Mouse (Mus musculus) v-Abl transformed pro-B cells (cell line): ENCODE measurements around the gene Wdr43.

ENCODE experiments used
- in situ Hi-C, 2 experiments: fragments of 400-800 bp; cut with MboI; formaldehyde crosslinking; loops; one replicate each; pipeline ENCODE4 v1.15.1; 2025; ENCODE audit not compliant: unreplicated experiment in 2 of 2

Wdr43 gene

GRCm38 (mm10) chr17:71660390-71660789, 44.7 kb downstream of the Wdr43 start:
- in situ Hi-C loops: loop anchor here (5.0 to 10.0 kb wide), 4 partner anchors 103 to 1122 kb away; partner anchors contain the start of gene Alk (in 2 of the 2)

- in situ Hi-C loops: loop anchor here (5.0 to 10.0 kb wide), 4 partner anchors 106 to 1120 kb away; partner anchors contain the start of gene Alk (in 2 of the 2)
Observed at GRCm38 (mm10) chr17:71662751-71663250, 47.1 kb downstream of the Wdr43 start.

DNA sequence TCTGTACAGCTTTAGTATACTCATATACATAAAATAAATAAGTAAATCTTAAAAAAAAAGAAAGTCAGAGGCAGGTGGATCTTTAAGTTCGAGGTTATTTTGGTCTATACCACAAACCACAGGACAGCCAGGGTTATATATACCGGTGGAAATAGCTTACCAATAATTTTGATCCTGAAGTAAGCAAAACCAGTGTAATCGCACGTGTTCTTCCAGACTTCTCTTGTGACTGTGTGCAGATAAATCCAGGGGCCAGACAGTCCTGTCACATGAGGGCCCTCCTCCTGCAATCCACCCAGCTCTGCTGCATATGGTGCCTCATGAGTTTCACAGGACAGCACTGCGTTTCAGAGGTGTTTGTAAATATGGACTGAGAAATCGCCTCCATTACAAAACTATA, 47.8 kb downstream of the Wdr43 start:
- in situ Hi-C loops: loop anchor here (5.0 to 10.0 kb wide), 4 partner anchors 106 to 1119 kb away; partner anchors contain the start of gene Alk (in 2 of the 2)

- in situ Hi-C loops: loop anchor here (5.0 to 10.0 kb wide), 4 partner anchors 107 to 1118 kb away; partner anchors contain the start of gene Alk (in 2 of the 2)
Observed at GRCm38 (mm10) chr17:71664172-71664571, 48.5 kb downstream of the Wdr43 start.

GRCm38 (mm10) chr17:71665201-71665600, 49.5 kb downstream of the Wdr43 start:
- in situ Hi-C loops: loop anchor here (10.0 kb wide), 1 partner anchor 940 kb away; the partner anchor contains the start of gene Alk (in 2 of the 2)

DNA sequence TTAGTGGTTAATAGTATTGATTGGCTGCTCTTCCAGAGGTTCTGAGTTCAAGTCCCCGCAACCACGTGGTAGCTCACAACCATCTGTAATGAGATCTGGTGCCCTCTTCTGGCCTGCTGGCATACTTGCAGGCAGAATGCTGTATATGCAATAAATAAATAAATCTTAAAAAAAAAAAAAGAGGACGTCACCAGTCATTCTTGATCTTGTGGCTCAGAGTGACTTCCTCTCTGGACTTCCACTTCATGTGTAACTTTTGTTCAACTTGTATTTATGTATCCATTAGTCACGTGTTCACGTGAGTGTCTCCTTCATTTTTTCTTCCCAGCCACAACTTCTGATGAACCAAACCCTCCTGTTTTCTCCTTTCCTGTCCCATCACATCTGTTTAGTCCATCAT, 53.8 kb downstream of the Wdr43 start:
- in situ Hi-C loops: loop anchor here (10.0 kb wide), 1 partner anchor 935 kb away; the partner anchor contains the start of gene Alk (in 2 of the 2)

GRCm38 (mm10) chr17:71671840-71672546, 56.3 kb downstream of the Wdr43 start:
- in situ Hi-C loops: loop anchor here in 1 of 2 experiments (5.0 kb wide), 1 partner anchor 110 kb away; no protein-coding TSS in a partner anchor

DNA sequence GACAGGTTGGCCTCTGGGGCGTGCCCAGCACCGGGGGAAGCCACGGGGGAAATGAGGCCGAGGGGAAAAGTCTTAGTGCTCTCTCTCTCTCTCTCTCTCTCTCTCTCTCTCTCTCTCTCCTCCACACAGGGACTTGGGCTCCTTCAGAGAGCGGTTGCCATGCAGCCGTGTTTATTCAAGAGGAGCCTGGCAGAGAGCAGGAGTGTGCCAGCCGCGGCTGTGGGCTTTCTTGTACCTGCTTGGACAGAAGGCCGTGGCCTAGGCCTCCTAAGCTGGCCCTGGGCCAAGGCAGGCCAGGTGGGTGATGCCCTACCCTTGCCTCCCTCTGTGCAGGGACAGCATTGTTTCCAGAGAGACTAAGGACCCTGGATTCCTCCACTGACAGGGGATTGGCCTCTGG, 57.4 kb downstream of the Wdr43 start, which contains the start of gene Togaram2:
Gene Togaram2, plus strand, starts transcription at position 170 of the 400 bp plus-strand sequence.
- in situ Hi-C loops: loop anchor here in 1 of 2 experiments (5.0 kb wide), 1 partner anchor 111 kb away; no protein-coding TSS in a partner anchor

DNA sequence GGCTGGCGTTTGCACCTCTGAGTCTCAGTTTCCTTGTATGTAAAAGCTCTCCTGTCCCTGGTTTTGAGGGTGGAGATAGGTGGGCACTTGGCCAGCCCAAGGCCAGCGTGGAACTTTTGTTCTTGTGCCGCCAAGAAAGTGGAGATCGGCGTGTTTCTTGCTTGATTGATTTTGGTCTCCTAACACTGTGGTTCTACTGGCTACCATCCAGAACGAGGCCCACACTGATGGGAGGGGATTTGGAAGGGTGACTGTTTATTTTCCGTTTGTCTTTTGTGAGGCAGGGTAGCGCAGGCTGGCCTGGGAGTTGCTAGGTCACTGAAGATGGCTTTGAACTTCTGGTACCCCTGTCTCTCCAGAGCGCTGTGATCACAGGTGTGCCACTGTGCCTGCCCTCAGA, 58.2 kb downstream of the Wdr43 start:
- in situ Hi-C loops: loop anchor here in 1 of 2 experiments (5.0 kb wide), 1 partner anchor 112 kb away; no protein-coding TSS in a partner anchor

DNA sequence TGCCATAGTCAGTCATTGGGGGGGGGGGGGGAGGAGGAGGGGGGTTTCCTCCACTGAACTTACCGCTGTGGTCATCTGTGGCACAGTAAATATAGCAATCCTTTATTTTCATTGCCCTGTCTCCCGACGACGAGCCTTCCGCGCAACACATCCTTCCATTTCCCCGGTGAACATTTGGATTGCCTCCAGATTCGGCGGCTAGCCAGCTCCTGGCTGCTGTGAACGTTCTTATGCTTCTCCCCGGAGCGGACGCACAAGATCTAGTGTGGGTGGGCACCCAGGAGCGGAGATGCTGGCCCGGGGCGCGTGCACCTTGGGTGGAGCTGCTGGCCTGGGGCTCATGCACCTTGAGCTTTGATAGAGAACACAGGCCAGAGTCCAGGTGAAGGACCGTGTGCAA, 59.2 kb downstream of the Wdr43 start:
- in situ Hi-C loops: loop anchor here in 1 of 2 experiments (5.0 kb wide), 1 partner anchor 113 kb away; no protein-coding TSS in a partner anchor

- in situ Hi-C loops: no loop called here
Observed at GRCm38 (mm10) chr17:71681666-71682065, 66.0 kb downstream of the Wdr43 start.

DNA sequence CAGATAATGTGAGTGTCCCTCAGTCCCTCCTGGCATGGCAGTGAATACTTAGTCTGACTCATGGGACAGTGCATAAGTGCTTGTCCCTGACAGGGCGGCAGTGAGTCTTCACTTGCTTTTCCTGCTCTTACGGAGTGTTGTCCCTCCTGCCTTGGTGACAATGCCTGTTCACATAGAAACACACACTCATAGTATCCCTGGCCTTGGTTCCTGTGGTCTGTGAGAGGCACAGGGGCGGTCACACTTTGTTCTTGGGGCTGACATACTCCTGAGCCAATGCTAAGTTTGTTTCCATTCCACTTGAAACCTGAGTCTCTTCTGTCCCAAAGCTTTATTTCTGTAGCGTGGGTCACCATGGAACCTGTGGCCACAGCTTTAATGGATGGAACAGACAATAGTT, 66.7 kb downstream of the Wdr43 start:
- in situ Hi-C loops: no loop called here

DNA sequence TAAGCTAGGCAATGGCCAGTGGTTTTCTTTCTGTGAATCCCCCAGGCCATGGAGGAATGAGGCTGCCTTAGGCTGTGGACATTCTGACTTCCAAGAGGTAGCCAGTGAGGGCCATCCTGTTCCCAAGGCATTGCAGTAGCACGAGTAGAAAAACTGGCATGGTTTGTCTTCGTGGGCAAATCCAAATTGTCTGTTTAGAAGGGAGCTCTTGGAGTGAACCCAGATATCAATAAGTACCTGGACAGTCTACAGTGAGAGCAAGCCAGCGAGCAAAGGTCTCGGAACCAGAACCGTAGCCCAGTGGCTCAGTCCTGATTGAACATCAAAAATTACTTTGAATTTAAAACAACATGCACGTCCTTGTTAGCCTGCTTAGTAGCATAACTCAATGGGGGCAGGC, 67.6 kb downstream of the Wdr43 start:
- in situ Hi-C loops: no loop called here

DNA sequence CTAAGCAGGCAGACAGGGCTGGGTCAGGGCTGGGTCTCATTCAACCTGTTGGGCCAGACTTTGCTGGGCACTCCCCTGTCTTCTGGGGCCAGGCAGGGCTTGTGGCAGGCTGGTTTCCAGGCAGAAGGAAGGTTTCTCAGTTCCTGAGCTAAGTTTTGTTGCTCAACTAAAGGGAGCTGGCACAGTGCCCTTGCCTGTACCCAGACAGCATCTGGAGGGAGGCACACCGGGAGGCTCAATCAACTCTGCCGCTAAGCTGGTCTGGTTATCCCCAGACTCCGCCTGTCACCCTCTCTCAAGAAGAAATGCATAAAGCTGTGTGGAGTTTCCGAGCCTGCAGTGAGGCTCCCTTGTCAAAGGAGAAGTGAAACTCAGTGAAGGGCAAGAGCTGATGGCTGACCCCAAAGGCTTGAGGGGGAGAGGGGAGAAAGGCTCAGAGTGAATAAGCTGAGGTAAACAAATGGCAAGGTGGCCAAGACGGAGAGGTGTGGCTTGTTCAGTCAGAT, 68.5 kb downstream of the Wdr43 start:
- in situ Hi-C loops: no loop called here

- in situ Hi-C loops: no loop called here
Observed at GRCm38 (mm10) chr17:71687436-71687835, 71.7 kb downstream of the Wdr43 start.

- in situ Hi-C loops: no loop called here
Observed at GRCm38 (mm10) chr17:71689903-71690302, 74.2 kb downstream of the Wdr43 start.

DNA sequence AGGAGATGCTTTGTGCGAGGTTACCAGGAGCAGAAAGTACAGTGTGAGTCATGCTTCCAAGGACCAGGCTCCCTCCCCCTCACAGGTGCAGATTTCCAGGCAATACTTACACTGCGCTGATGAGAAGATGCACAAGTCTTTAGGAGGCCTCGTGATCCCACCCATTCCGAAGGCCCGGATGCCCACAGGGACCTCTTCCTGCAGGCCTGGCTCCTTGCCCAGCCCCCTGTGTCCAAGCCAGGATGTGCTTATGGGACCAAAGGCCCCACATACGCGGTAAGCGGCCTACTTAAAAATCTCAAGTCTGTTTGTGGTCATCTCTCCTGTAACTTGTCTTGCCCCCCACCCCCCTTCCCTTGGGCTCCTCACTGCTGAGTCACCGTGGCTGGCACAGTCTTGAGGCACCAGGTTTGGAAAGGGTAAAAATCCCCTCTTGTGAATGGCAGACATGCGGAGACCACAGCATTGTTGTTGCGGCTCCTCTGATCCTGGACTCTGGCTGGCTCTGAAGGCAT, 75.7 kb downstream of the Wdr43 start:
- in situ Hi-C loops: no loop called here

- in situ Hi-C loops: no loop called here
Observed at GRCm38 (mm10) chr17:71693313-71693712, 77.6 kb downstream of the Wdr43 start.

- in situ Hi-C loops: no loop called here
Observed at GRCm38 (mm10) chr17:71693780-71694179, 78.1 kb downstream of the Wdr43 start.

DNA sequence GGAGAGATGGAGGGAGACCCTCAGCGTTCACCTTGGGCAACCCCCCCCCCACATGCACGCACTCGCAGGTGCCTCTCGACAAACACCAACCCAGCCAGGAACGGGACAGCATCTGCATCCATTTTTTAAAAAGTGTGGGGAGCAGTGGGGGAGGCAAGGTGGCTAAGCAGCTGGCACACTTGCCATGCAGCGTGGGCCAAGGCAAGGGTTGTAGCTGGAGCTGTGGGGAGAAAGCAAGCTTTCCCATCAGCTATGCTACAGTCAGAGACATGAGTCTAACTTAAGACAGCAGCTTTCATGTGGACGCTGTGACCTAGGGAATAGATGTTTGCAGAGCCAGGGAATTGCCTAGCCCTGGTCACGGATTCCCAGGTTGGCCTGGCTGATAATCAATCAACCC, 79.5 kb downstream of the Wdr43 start:
- in situ Hi-C loops: no loop called here

DNA sequence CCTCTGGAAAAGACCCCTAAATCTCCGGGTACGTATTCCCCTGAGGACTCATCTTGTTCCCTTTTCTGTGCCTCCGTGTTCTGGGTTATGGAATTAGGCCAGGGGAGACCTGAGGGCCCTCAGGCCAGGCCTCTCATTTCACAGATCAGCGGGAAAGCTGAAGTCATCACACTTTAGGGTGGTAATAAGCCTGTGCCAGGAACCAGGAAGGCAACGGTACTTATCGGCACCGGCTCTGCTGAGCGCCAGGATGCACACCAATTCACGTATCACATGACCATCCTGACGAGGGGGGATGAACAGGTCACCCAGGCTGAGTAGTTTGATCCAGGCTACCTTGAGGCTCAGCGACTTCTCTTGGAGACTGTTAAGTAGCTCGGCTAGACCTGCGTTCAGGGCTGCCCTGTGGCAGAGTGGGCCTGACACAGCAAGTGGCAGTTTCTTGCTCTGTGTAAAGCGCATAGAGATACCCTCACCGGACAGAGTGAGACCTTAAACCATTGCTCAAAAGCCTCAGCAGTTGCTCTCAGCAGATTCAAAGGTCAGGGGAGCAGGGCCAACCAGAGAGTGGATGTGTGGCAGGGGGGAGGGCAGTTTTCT, 80.1 kb downstream of the Wdr43 start:
- in situ Hi-C loops: no loop called here
